ENCODE assay signal across 26 mouse cellular contexts in genomic region chr6:35121925-35122324, GRCm38 (mm10).
"Had no signal": no experiment of that assay in that cellular context is flagged by ENCODE, and none has a peak within 500 bp of the region (broad histone marks: within the 10 kb centered on the region; RNA-seq: fewer than 3 reads in every experiment).

No protein-coding gene starts in this region.

- H3K9ac ChIP-seq: embryonic facial prominence, embryonic 12.5 days; embryonic facial prominence, embryonic 13.5 days; embryonic facial prominence, embryonic 15.5 days; forebrain, embryonic 13.5 days; forebrain, embryonic 15.5 days; forebrain, postnatal 0 days had no signal

- H3K4me3 ChIP-seq: embryonic facial prominence, embryonic 10.5 days; embryonic facial prominence, embryonic 12.5 days; embryonic facial prominence, embryonic 13.5 days; embryonic facial prominence, embryonic 15.5 days; erythroblast, embryonic 14.5 days; forebrain, embryonic 10.5 days; forebrain, embryonic 13.5 days; forebrain, embryonic 15.5 days; gastrocnemius, adult 2 months; heart, adult 2 months had no signal

- H3K4me1 ChIP-seq: embryonic facial prominence, embryonic 10.5 days; embryonic facial prominence, embryonic 12.5 days; embryonic facial prominence, embryonic 13.5 days; embryonic facial prominence, embryonic 15.5 days; forebrain, embryonic 10.5 days; forebrain, embryonic 13.5 days; forebrain, embryonic 15.5 days had no signal

- H3K27me3 ChIP-seq: embryonic facial prominence, embryonic 12.5 days; embryonic facial prominence, embryonic 13.5 days; embryonic facial prominence, embryonic 15.5 days; forebrain, embryonic 13.5 days; forebrain, embryonic 15.5 days had no signal

- H3K9me3 ChIP-seq: embryonic facial prominence, embryonic 10.5 days; embryonic facial prominence, embryonic 12.5 days; embryonic facial prominence, embryonic 13.5 days; embryonic facial prominence, embryonic 15.5 days; forebrain, embryonic 10.5 days; forebrain, embryonic 13.5 days; forebrain, embryonic 15.5 days had no signal

- H3K36me3 ChIP-seq: embryonic facial prominence, embryonic 12.5 days; embryonic facial prominence, embryonic 15.5 days had no signal

- H3K27ac ChIP-seq: embryonic facial prominence, embryonic 10.5 days; embryonic facial prominence, embryonic 12.5 days; embryonic facial prominence, embryonic 13.5 days; embryonic facial prominence, embryonic 15.5 days; forebrain, embryonic 10.5 days; forebrain, embryonic 13.5 days; forebrain, embryonic 15.5 days; gastrocnemius, adult 2 months; heart, adult 2 months had no signal

- DNase-seq: cerebellum, adult 9-10 months; cerebellum, adult 9-11 months; cerebellum, postnatal 10 days; cerebellum, postnatal 14 days; cerebellum, postnatal 25 days; cerebellum, postnatal 36 days; embryo, embryonic 11 days; forebrain, postnatal 0 days; gastrocnemius, adult 2 months; gastrocnemius, postnatal 10 days; gastrocnemius, postnatal 14 days; gastrocnemius, postnatal 25 days; gastrocnemius, postnatal 36 days; heart, adult 11 months; heart, adult 18-20 months; heart, adult 2 months had no signal

- H3K4me2 ChIP-seq: embryonic facial prominence, embryonic 12.5 days; embryonic facial prominence, embryonic 13.5 days; embryonic facial prominence, embryonic 15.5 days; forebrain, embryonic 13.5 days; forebrain, embryonic 15.5 days had no signal

- ATAC-seq: forebrain, embryonic 13.5 days; forebrain, embryonic 14.5 days; forebrain, embryonic 15.5 days; forebrain, embryonic 16.5 days; forebrain, postnatal 0 days had no signal
